Mouse (Mus musculus): ENCODE measurements around the gene Trub1. TPM values are rescaled to one million over a fixed set of nuclear protein-coding genes. Genes with fewer than 3 reads are reported as not detected.

Gene Trub1
- total and polyA plus RNA-seq, 2 experiments from 2014 or later = 7.7 to 7.9 TPM

- no peaks in the 10 kb centered on the region for H3K9me3 ChIP-seq (replicated peaks; ENCODE audit: control insufficient read depth, low read length)
- no peak for ATAC-seq (ENCODE audit: insufficient read depth, low read depth)
- TF ChIP-seq EP300 (IDR thresholded peaks at IDR 0.05; ENCODE audit: low read depth) (no peak), CTCF (IDR thresholded peaks at IDR 0.05; ENCODE audit: low read depth) (no peak)
Observed at GRCm38 (mm10) chr19:57445049-57445448, 7.7 kb upstream of the Trub1 start.

GRCm38 (mm10) chr19:57450849-57451248 lies 1.9 kb upstream of the Trub1 start:
- DNase-seq (ENCODE audit: low spot score) (no peak), ATAC-seq (ENCODE audit: insufficient read depth, low read depth) (no peak)
- H3K4me1 ChIP-seq (ENCODE audit: control insufficient read depth, insufficient read depth) = no peaks in the 10 kb centered on the region
- H3K27me3 ChIP-seq (ENCODE audit: control insufficient read depth, insufficient read depth, low read length) = no peaks in the 10 kb centered on the region
- H3K27ac ChIP-seq (ENCODE audit: low read depth) = no peak overlapping the region
- H3K4me3 ChIP-seq (ENCODE audit: low read depth, low read length) = no peak overlapping the region
- TF ChIP-seq CTCF (IDR thresholded peaks at IDR 0.05; ENCODE audit: low read depth) = no peak
- no peak for TF ChIP-seq EP300 (IDR thresholded peaks at IDR 0.05; ENCODE audit: low read depth)
- H3K9ac ChIP-seq (replicated peaks; ENCODE audit: low read depth, low read length) = no peak overlapping the region
- H3K4me2 ChIP-seq (ENCODE audit: low read depth, low read length) = no peak overlapping the region
- WGBS = 53% methylated on average over 1 of the region's 1 CpGs
- H3K9me3 ChIP-seq (replicated peaks; ENCODE audit: control insufficient read depth, low read length) = no peaks in the 10 kb centered on the region
- no peaks in the 10 kb centered on the region for H3K36me3 ChIP-seq (replicated peaks; ENCODE audit: control insufficient read depth, insufficient read depth, low read length)

More at GRCm38 (mm10) chr19:57445049-57445448, 7.7 kb upstream of the Trub1 start:
- no peak overlapping the region for H3K27ac ChIP-seq (ENCODE audit: low read depth)
- H3K36me3 ChIP-seq (replicated peaks; ENCODE audit: control insufficient read depth, insufficient read depth, low read length) = no peaks in the 10 kb centered on the region
- H3K9ac ChIP-seq (replicated peaks; ENCODE audit: low read depth, low read length) = no peak overlapping the region
- no peak for DNase-seq (ENCODE audit: low spot score)
- 63% methylated on average over 5 of the region's 5 CpGs for WGBS
- H3K4me3 ChIP-seq (ENCODE audit: low read depth, low read length) = no peak overlapping the region
- H3K4me1 ChIP-seq (ENCODE audit: control insufficient read depth, insufficient read depth) = no peaks in the 10 kb centered on the region
- no peaks in the 10 kb centered on the region for H3K27me3 ChIP-seq (ENCODE audit: control insufficient read depth, insufficient read depth, low read length)
- no peak overlapping the region for H3K4me2 ChIP-seq (ENCODE audit: low read depth, low read length)

GRCm38 (mm10) chr19:57451762-57452161 lies 950 bp upstream of the Trub1 start:
- H3K27ac ChIP-seq (ENCODE audit: low read depth) = no peak overlapping the region
- no peak for ATAC-seq (ENCODE audit: insufficient read depth, low read depth)
- H3K4me1 ChIP-seq (ENCODE audit: control insufficient read depth, insufficient read depth) = no peaks in the 10 kb centered on the region
- TF ChIP-seq CTCF (IDR thresholded peaks at IDR 0.05; ENCODE audit: low read depth) = no peak
- no peak for TF ChIP-seq EP300 (IDR thresholded peaks at IDR 0.05; ENCODE audit: low read depth)
- no peak overlapping the region for H3K4me3 ChIP-seq (ENCODE audit: low read depth, low read length)
- H3K9ac ChIP-seq (replicated peaks; ENCODE audit: low read depth, low read length) = no peak overlapping the region
- H3K27me3 ChIP-seq (ENCODE audit: control insufficient read depth, insufficient read depth, low read length) = no peaks in the 10 kb centered on the region
- DNase-seq (ENCODE audit: low spot score) = no peak
- H3K36me3 ChIP-seq (replicated peaks; ENCODE audit: control insufficient read depth, insufficient read depth, low read length) = no peaks in the 10 kb centered on the region
- WGBS = 90% methylated on average over 4 of the region's 4 CpGs
- H3K4me2 ChIP-seq (ENCODE audit: low read depth, low read length) = no peak overlapping the region
- H3K9me3 ChIP-seq (replicated peaks; ENCODE audit: control insufficient read depth, low read length) = no peaks in the 10 kb centered on the region

GRCm38 (mm10) chr19:57453218-57453600 lies 497 bp downstream of the Trub1 start:
- Histone ChIP-seq H3K27me3 (ENCODE audit: control insufficient read depth, insufficient read depth, low read length) (no peaks in the 10 kb centered on the region), H3K4me2 (ENCODE audit: low read depth, low read length) (peak overlapping the region; percentile 74), H3K27ac (ENCODE audit: low read depth) (peak overlapping the region; percentile 66), H3K9me3 (replicated peaks; ENCODE audit: control insufficient read depth, low read length) (no peaks in the 10 kb centered on the region), H3K4me3 (ENCODE audit: low read depth, low read length) (peak overlapping the region; percentile 79), H3K9ac (replicated peaks; ENCODE audit: low read depth, low read length) (peak overlapping the region; percentile 72), H3K36me3 (replicated peaks; ENCODE audit: control insufficient read depth, insufficient read depth, low read length) (no peaks in the 10 kb centered on the region), H3K4me1 (ENCODE audit: control insufficient read depth, insufficient read depth) (no peaks in the 10 kb centered on the region)
- TF ChIP-seq EP300 (IDR thresholded peaks at IDR 0.05; ENCODE audit: low read depth) = no peak
- no peak for TF ChIP-seq CTCF (IDR thresholded peaks at IDR 0.05; ENCODE audit: low read depth)
- ATAC-seq (ENCODE audit: insufficient read depth, low read depth) (0 out of 2 replicates have a peak, but pooled peaks have one; percentile 5), DNase-seq (ENCODE audit: low spot score) (peak; percentile 4)
- 8% methylated on average over 6 of the region's 6 CpGs for WGBS

GRCm38 (mm10) chr19:57455286-57455960 lies 2.7 kb downstream of the Trub1 start:
- Histone ChIP-seq H3K9me3 (replicated peaks; ENCODE audit: control insufficient read depth, low read length) (no peaks in the 10 kb centered on the region), H3K4me3 (ENCODE audit: low read depth, low read length) (no peak overlapping the region), H3K27ac (ENCODE audit: low read depth) (no peak overlapping the region), H3K4me1 (ENCODE audit: control insufficient read depth, insufficient read depth) (no peaks in the 10 kb centered on the region), H3K9ac (replicated peaks; ENCODE audit: low read depth, low read length) (no peak overlapping the region), H3K36me3 (replicated peaks; ENCODE audit: control insufficient read depth, insufficient read depth, low read length) (peaks cover 6% of the 10 kb centered on the region; the same call in 1 of the 2 replicates), H3K4me2 (ENCODE audit: low read depth, low read length) (no peak overlapping the region), H3K27me3 (ENCODE audit: control insufficient read depth, insufficient read depth, low read length) (no peaks in the 10 kb centered on the region)
- WGBS = 93% methylated on average over 25 of the region's 25 CpGs
- no peak for TF ChIP-seq EP300 (IDR thresholded peaks at IDR 0.05; ENCODE audit: low read depth)
- no peak for TF ChIP-seq CTCF (IDR thresholded peaks at IDR 0.05; ENCODE audit: low read depth)
- no peak for ATAC-seq (ENCODE audit: insufficient read depth, low read depth)
- no peak for DNase-seq (ENCODE audit: low spot score)

- no peak overlapping the region for H3K9ac ChIP-seq (replicated peaks; ENCODE audit: low read depth, low read length)
- H3K27me3 ChIP-seq (ENCODE audit: control insufficient read depth, insufficient read depth, low read length) = no peaks in the 10 kb centered on the region
- H3K4me3 ChIP-seq (ENCODE audit: low read depth, low read length) = no peak overlapping the region
- H3K4me1 ChIP-seq (ENCODE audit: control insufficient read depth, insufficient read depth) = no peaks in the 10 kb centered on the region
- peak; percentile 50 for TF ChIP-seq CTCF (IDR thresholded peaks at IDR 0.05; ENCODE audit: low read depth)
- TF ChIP-seq EP300 (IDR thresholded peaks at IDR 0.05; ENCODE audit: low read depth) = no peak
- DNase-seq (ENCODE audit: low spot score) = peak; percentile 4
- peaks cover 6% of the 10 kb centered on the region; the same call in 1 of the 2 replicates for H3K36me3 ChIP-seq (replicated peaks; ENCODE audit: control insufficient read depth, insufficient read depth, low read length)
- no peak overlapping the region for H3K27ac ChIP-seq (ENCODE audit: low read depth)
- H3K9me3 ChIP-seq (replicated peaks; ENCODE audit: control insufficient read depth, low read length) = no peaks in the 10 kb centered on the region
- no peak overlapping the region for H3K4me2 ChIP-seq (ENCODE audit: low read depth, low read length)
- WGBS = 77% methylated on average over 2 of the region's 2 CpGs
- ATAC-seq (ENCODE audit: insufficient read depth, low read depth) = no peak
Observed at GRCm38 (mm10) chr19:57457075-57457474, 4.4 kb downstream of the Trub1 start.
